Mouse (Mus musculus) spleen, adult 10 weeks (tissue): Measurements from ENCODE around the gene Tmem53. TPM values are rescaled to one million over a fixed set of nuclear protein-coding genes. Genes with fewer than 3 reads are reported as not detected.

ENCODE experiments used
- polyA plus RNA-seq: library from polyadenylated mRNA; stranded (reverse); fragments of 350-450 nt; fragmentation: Illumina TruSeq; extraction: RNeasy Lipid Tissue Mini Kit (QIAGEN cat#74804); gene quantifications from one replicate; pipeline ENCODE4 v1.2.3, GENCODE M21; 2015; ENCODE audit warnings: low replicate concordance; ENCODE audit not compliant: insufficient read depth

Tmem53 gene
- 0.86 TPM for polyA plus RNA-seq

DNA sequence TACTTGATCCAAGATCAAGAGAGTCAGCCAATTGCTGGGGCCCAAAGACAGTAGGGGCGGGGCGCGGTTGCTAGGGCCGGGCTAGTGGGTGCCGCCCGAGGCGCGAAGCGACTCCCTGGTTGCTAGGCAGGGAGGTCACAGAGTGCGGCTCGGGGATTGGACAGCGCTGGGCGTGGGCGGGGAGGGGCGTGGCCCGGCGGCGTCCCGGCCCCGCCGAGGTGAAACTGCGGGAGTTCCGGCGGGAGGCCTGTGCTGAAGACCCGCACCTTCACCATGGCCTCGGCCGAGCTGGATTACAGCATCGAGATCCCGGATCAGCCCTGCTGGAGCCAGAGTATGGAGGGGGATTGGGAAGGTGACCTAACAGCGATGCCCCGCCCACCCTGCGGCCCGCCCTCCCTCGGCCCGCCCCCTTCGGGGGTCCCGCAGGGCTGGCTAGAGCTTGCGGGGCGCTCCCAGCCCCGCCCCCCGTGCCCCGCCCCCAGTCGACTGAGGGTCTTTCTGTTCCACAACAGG, at the start of gene Tmem53, which contains the start of gene Armh1:
TSS of gene Tmem53 (plus strand) at position 151 of the 516 bp plus-strand sequence.
TSS of gene Armh1 (minus strand) at position 325 of the 516 bp plus-strand sequence.

Other genes starting within 250 kb of the Tmem53 start
- gene Eif2b3, start 232.5 kb upstream of the Tmem53 start, polyA plus RNA-seq: 20.9 TPM
- not detected for gene Ptch2, start 155.9 kb upstream of the Tmem53 start, polyA plus RNA-seq
- 16.7 TPM for gene Btbd19, start 126.2 kb upstream of the Tmem53 start, polyA plus RNA-seq
- not detected for gene Tctex1d4, start 125.2 kb upstream of the Tmem53 start, polyA plus RNA-seq
- 3.7 TPM for gene Plk3, start 118.0 kb upstream of the Tmem53 start, polyA plus RNA-seq
- gene Rps8, start 95.7 kb upstream of the Tmem53 start, polyA plus RNA-seq: 1,371 TPM
- 5.8 TPM for gene Kif2c, start 69.3 kb upstream of the Tmem53 start, polyA plus RNA-seq
- not detected for gene Armh1, start 174 bp downstream of the Tmem53 start, polyA plus RNA-seq
- 66.5 TPM for gene Rnf220, start 245.1 kb downstream of the Tmem53 start, polyA plus RNA-seq